Mouse (Mus musculus): ENCODE results near the gene Pde6h. TPM values are rescaled to one million over a fixed set of nuclear protein-coding genes. Genes with fewer than 3 reads are reported as not detected.

Pde6h gene
- polyA plus RNA-seq, 1 experiment from 2014 or later = 0.18 TPM

DNA sequence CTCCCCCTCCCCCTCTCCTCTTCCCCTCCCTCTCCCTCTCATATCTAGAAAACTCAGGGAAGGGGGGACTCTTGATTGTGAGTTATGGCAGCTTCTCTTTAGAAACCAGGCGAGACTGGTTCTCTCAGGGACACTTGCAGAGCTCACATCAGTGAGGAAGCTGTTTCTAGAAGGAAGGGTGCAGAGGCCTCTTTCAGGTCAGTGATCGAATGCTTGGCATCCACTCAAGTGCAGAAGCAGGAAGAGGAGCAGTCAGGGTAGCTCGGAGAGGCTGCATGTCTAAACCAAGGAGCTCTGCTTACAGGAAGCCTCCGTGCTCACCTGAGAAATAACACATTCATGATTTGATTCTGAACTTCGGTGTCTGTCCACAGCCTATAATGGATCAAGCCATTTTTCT lies 87.6 kb downstream of the Pde6h start:
- no peak for ATAC-seq (ENCODE audit: low FRiP score, low read depth)
- 83% methylated on average over 5 of the region's 5 CpGs for WGBS
- Histone ChIP-seq H3K9me3 (no peaks in the 10 kb centered on the region), H3K27me3 (no peaks in the 10 kb centered on the region), H3K4me1 (no peaks in the 10 kb centered on the region), H3K27ac (no peak overlapping the region), H3K9ac (no peak overlapping the region), H3K36me3 (no peaks in the 10 kb centered on the region), H3K4me2 (replicated peaks) (no peak overlapping the region), H3K4me3 (no peak overlapping the region)

DNA sequence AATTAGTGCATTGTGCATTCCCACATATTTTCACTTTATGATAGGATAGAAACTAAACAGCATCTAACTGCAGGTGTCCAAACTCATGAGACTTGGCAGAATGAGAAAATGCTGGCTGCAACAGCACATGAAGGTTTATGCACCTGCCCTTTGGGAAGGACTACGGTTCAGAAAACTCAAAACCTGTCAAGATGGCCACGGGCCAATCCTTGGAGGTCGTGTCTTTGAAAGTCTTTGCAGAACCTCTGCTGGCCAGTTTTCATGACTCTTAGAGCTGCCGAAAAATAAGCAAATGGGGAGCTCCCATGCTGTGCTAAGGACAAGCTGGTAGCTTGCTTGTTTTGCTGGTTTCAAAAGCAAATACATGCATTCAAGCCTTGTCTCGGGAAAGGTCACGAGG lies 90.7 kb downstream of the Pde6h start:
- no peaks in the 10 kb centered on the region for H3K9me3 ChIP-seq
- H3K4me1 ChIP-seq = no peaks in the 10 kb centered on the region
- 72% methylated on average over 6 of the region's 6 CpGs for WGBS
- H3K27me3 ChIP-seq = no peaks in the 10 kb centered on the region
- no peaks in the 10 kb centered on the region for H3K36me3 ChIP-seq
- H3K9ac ChIP-seq = no peak overlapping the region
- ATAC-seq (ENCODE audit: low FRiP score, low read depth) = no peak
- H3K27ac ChIP-seq = no peak overlapping the region
- no peak overlapping the region for H3K4me3 ChIP-seq
- no peak overlapping the region for H3K4me2 ChIP-seq (replicated peaks)

DNA sequence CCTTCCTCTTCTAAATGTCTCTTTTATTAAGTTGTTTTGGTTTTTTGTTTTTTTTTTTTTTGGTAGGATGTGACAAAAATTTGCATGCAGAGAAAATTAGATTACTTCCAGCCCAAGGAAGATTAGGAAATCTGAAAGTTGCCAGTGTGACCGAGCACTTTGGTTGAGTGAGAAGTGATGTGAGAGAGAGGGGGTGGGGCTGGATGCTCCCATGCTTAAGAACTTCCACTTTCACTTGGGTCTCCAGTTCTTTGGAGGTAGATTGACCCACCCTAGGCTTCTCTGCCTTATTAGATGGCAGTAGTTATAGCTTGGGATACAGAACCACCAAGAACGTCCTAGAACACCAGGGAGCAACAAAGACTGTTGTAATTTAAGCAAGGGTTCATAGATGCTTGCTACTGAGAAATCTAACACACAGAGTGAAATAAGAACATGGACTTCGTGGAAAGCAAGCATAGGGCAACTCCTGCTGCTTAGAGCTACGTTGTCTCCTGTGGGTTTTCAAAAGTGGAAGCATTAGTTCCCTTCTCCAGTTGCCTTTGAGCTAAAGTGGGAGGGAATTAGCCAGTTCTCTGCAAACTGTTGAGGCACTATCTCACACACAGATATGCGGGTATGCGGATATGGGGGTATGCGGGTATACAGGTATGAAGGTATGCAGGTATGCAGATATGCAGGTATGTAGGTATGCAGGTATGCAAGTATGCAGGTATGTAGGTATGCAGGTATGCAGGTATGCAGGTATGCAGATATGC lies 93.8 kb downstream of the Pde6h start:
- H3K36me3 ChIP-seq = no peaks in the 10 kb centered on the region
- no peak overlapping the region for H3K9ac ChIP-seq
- no peak overlapping the region for H3K4me3 ChIP-seq
- H3K4me2 ChIP-seq (replicated peaks) = no peak overlapping the region
- H3K4me1 ChIP-seq = peaks cover 13% of the 10 kb centered on the region
- H3K27ac ChIP-seq = no peak overlapping the region
- ATAC-seq (ENCODE audit: low FRiP score, low read depth) = no peak
- H3K27me3 ChIP-seq = no peaks in the 10 kb centered on the region
- 88% methylated on average over 7 of the region's 7 CpGs for WGBS
- no peaks in the 10 kb centered on the region for H3K9me3 ChIP-seq

Other genes with a start within 250 kb of the Pde6h start
- gene Gucy2c, start 142.1 kb upstream of the Pde6h start, polyA plus RNA-seq (2015; fragmentation: Nextera tagmentation; extraction: Ambion mirVana) = 0.04 and 0.10 TPM in 2 replicates
- gene Hist4h4, start 119.4 kb upstream of the Pde6h start, polyA plus RNA-seq (2015; fragmentation: Nextera tagmentation; extraction: Ambion mirVana) = 0.74 and 0.84 TPM in 2 replicates
- gene H2afj, start 115.6 kb upstream of the Pde6h start, polyA plus RNA-seq (2015; fragmentation: Nextera tagmentation; extraction: Ambion mirVana) = 85.9 and 95.9 TPM in 2 replicates
- gene BC049715, start 96.2 kb upstream of the Pde6h start, polyA plus RNA-seq (2015; fragmentation: Nextera tagmentation; extraction: Ambion mirVana) = 1.8 and 2.2 TPM in 2 replicates
- 110 and 114 TPM in 2 replicates for gene Wbp11, start 95.6 kb upstream of the Pde6h start, polyA plus RNA-seq (2015; fragmentation: Nextera tagmentation; extraction: Ambion mirVana)
- 1.2 and 1.7 TPM in 2 replicates for gene Smco3, start 88.4 kb upstream of the Pde6h start, polyA plus RNA-seq (2015; fragmentation: Nextera tagmentation; extraction: Ambion mirVana)
- gene Art4, start 66.1 kb upstream of the Pde6h start, polyA plus RNA-seq (2015; fragmentation: Nextera tagmentation; extraction: Ambion mirVana) = 2.3 and 3.1 TPM in 2 replicates
- 180 and 183 TPM in 2 replicates for gene Mgp, start 48.0 kb upstream of the Pde6h start, polyA plus RNA-seq (2015; fragmentation: Nextera tagmentation; extraction: Ambion mirVana)
- gene Erp27, start 1.7 kb upstream of the Pde6h start, polyA plus RNA-seq (2015; fragmentation: Nextera tagmentation; extraction: Ambion mirVana) = 0.28 and 0.46 TPM in 2 replicates
- gene Arhgdib, start 18.1 kb downstream of the Pde6h start, polyA plus RNA-seq (2015; fragmentation: Nextera tagmentation; extraction: Ambion mirVana) = 75.3 and 78.3 TPM in 2 replicates
- 18.6 and 23.2 TPM in 2 replicates for gene Rerg, start 246.7 kb downstream of the Pde6h start, polyA plus RNA-seq (2015; fragmentation: Nextera tagmentation; extraction: Ambion mirVana)